Mouse (Mus musculus) C2C12 (cell line): ENCODE data around the gene Phf5a.

Experiments
- CEBPB ChIP-seq: IDR thresholded peaks from one replicate; pipeline ENCODE4 v1.6.1; 2011; ENCODE audit warnings: low read depth, mild to moderate bottlenecking, control low read depth, moderate library complexity
- CTCF ChIP-seq: IDR thresholded peaks from one replicate; pipeline ENCODE4 v1.5.1; 2011; ENCODE audit not compliant: control insufficient read depth, insufficient read depth, insufficient read length
- MAX ChIP-seq: IDR thresholded peaks from one replicate; pipeline ENCODE4 v1.6.1; 2011; ENCODE audit warnings: mild to moderate bottlenecking, control low read depth
- USF1 ChIP-seq: IDR thresholded peaks from one replicate; pipeline ENCODE4 v1.6.1; 2011; ENCODE audit warnings: low read depth, mild to moderate bottlenecking, control low read depth, moderate library complexity

DNA sequence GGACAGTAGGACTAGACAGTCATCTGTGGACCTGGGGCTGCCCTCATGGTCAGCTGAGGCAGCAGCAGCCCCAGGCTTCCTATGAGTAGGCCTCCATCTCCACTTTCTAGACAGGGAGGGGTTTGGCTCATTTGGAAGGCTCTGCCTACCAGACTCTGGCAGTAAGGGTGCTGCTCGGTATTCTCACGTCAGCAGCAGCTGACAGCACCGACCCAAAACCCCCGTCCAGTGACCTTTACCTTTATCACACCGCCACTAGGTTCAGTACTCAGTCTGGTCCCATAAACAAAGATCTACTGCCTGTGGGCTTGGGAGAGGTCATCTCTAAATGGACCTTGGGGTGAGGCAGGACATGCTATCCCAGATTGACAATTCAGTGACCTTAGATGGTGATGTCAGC, 44.0 kb upstream of the Phf5a start:
- TF ChIP-seq CTCF = no peak
- no peak for TF ChIP-seq USF1
- no peak for TF ChIP-seq MAX
- no peak for TF ChIP-seq CEBPB
